Mouse (Mus musculus) heart, postnatal 4 days (tissue): ENCODE results near the gene Pde6c. TPM values are rescaled to one million over a fixed set of nuclear protein-coding genes. Genes with fewer than 3 reads are reported as not detected.

ENCODE experiments used
- total RNA-seq, 2 experiments: library from RNA; stranded (reverse); gene quantifications; 2 replicates each; pipeline ENCODE4 v1.2.3; 2021

Gene Pde6c
- total RNA-seq, 2 experiments from 2014 or later = not detected

Other genes with a start within 250 kb of the Pde6c start
- gene Myof, start 89.2 kb upstream of the Pde6c start, total RNA-seq = 10 to 100 TPM; 15.5 to 16.4 TPM
- 10 to 100 TPM; 18.5 to 20.3 TPM for gene Cep55, start 77.8 kb upstream of the Pde6c start, total RNA-seq
- under 1 TPM in 1 of 2 experiments, not detected in 1; 0.38 TPM for gene Ffar4, start 35.7 kb upstream of the Pde6c start, total RNA-seq
- gene Rbp4, start 7.5 kb upstream of the Pde6c start, total RNA-seq = 1 to 10 TPM in 1 of 2 experiments, under 1 TPM in 1; 0.77 to 1.1 TPM
- 10 to 100 TPM; 14.4 to 14.9 TPM for gene Fra10ac1, start 91.4 kb downstream of the Pde6c start, total RNA-seq
- under 1 TPM; 0.24 to 0.36 TPM for gene Lgi1, start 131.8 kb downstream of the Pde6c start, total RNA-seq